ENCODE assay signal across 50 mouse cellular contexts in the genomic region with DNA sequence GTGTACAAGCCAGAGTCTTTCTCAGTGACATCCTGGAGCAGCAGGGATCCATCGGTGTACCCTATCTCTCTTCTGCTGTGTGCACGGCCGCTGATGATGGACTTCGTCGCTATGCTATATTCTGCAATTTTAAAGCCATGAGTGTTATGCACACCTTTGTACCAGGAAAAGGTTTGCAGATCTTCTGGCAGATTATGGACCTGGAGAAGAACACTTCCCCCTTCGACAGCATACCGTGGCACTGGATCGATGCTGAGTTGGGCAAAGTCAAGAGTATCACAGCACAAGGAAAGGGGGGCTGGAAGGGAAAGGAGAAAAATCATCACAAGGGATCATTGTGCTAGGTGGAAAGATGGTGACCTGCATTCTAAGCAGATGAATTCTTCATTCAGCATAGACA. TPM values are rescaled to one million over a fixed set of nuclear protein-coding genes. Genes with fewer than 3 reads are reported as not detected.
"Had no signal": no experiment of that assay in that cellular context is flagged by ENCODE, and none has a peak within 500 bp of the region (broad histone marks: within the 10 kb centered on the region; RNA-seq: fewer than 3 reads in every experiment).

No protein-coding gene starts in this region.

- ATAC-seq: hindbrain, embryonic 16.5 days; hindbrain, postnatal 0 days; inflammation-experienced regulatory T-cells, adult 6 months had no signal

- H3K27ac ChIP-seq: heart, embryonic 10.5 days; heart, embryonic 13.5 days; heart, embryonic 15.5 days; hindbrain, embryonic 10.5 days; hindbrain, embryonic 12.5 days; hindbrain, embryonic 13.5 days; hindbrain, embryonic 14.5 days; hindbrain, embryonic 15.5 days; hindbrain, postnatal 0 days; kidney, embryonic 15.5 days; kidney, postnatal 0 days; layer of hippocampus, adult 2 months; left cerebral cortex, adult 2 months had no signal

- H3K9me3 ChIP-seq: heart, embryonic 10.5 days; heart, embryonic 12.5 days; heart, embryonic 13.5 days; heart, embryonic 15.5 days; hindbrain, embryonic 12.5 days; hindbrain, embryonic 15.5 days; kidney, embryonic 15.5 days had no signal

- DNase-seq: heart, postnatal 10 days; heart, postnatal 14 days; heart, postnatal 36 days; heart, postnatal 4 days; kidney, adult 11 months; kidney, adult 18-20 months; kidney, adult 2 months; kidney, adult 8-10 months; kidney, adult 9 months; kidney, postnatal 10 days; kidney, postnatal 14 days; kidney, postnatal 25 days; kidney, postnatal 36 days; kidney, postnatal 4 days; layer of hippocampus, adult 9-11 months; layer of hippocampus, postnatal 36 days had no signal

- H3K9ac ChIP-seq: heart, embryonic 12.5 days; heart, embryonic 13.5 days; heart, embryonic 15.5 days; hindbrain, embryonic 12.5 days; hindbrain, embryonic 13.5 days; hindbrain, embryonic 14.5 days; hindbrain, embryonic 15.5 days; kidney, embryonic 15.5 days had no signal

- H3K4me3 ChIP-seq: heart, embryonic 10.5 days; heart, embryonic 12.5 days; heart, embryonic 13.5 days; heart, embryonic 15.5 days; hindbrain, embryonic 10.5 days; hindbrain, embryonic 12.5 days; hindbrain, embryonic 13.5 days; hindbrain, embryonic 15.5 days; kidney, embryonic 15.5 days; layer of hippocampus, adult 2 months; left cerebral cortex, adult 2 months had no signal

- H3K27me3 ChIP-seq: heart, embryonic 12.5 days; heart, embryonic 13.5 days; heart, embryonic 15.5 days; hindbrain, embryonic 12.5 days; hindbrain, embryonic 13.5 days; hindbrain, embryonic 15.5 days; kidney, embryonic 15.5 days had no signal

- H3K4me2 ChIP-seq: heart, embryonic 11.5 days; heart, embryonic 12.5 days; heart, embryonic 13.5 days; heart, embryonic 15.5 days; hindbrain, embryonic 12.5 days; hindbrain, embryonic 13.5 days; hindbrain, embryonic 14.5 days; hindbrain, embryonic 15.5 days; kidney, embryonic 15.5 days had no signal

- H3K36me3 ChIP-seq: heart, embryonic 10.5 days; heart, embryonic 12.5 days; heart, embryonic 13.5 days; heart, embryonic 15.5 days; hindbrain, embryonic 10.5 days; hindbrain, embryonic 12.5 days; hindbrain, embryonic 13.5 days; hindbrain, embryonic 15.5 days; kidney, embryonic 15.5 days had no signal

- H3K4me1 ChIP-seq: heart, embryonic 10.5 days; heart, embryonic 12.5 days; heart, embryonic 13.5 days; heart, embryonic 15.5 days; hindbrain, embryonic 10.5 days; hindbrain, embryonic 12.5 days; hindbrain, embryonic 13.5 days; hindbrain, embryonic 15.5 days; kidney, embryonic 15.5 days had no signal

RNA-seq across cellular contexts. Expression of a gene that starts 7.4 kb away (rescaled TPM):
- total RNA-seq: heart, postnatal 10 days; heart, postnatal 14 days; heart, postnatal 25 days; heart, postnatal 36 days; heart, postnatal 4 days; hematopoietic stem cell, adult 5-6 weeks; hindbrain, postnatal 0 days; layer of hippocampus, adult 18-20 months; layer of hippocampus, adult 2 months; layer of hippocampus, adult 8-10 months; layer of hippocampus, postnatal 10 days; layer of hippocampus, postnatal 14 days; layer of hippocampus, postnatal 25 days; layer of hippocampus, postnatal 36 days; left cerebral cortex, adult 18-20 months; left cerebral cortex, adult 2 months; left cerebral cortex, adult 8-10 months had no signal
- polyA plus RNA-seq: heart, embryonic 10.5 days; heart, embryonic 12.5 days; heart, embryonic 14.5 days; heart, embryonic 16.5 days; heart, postnatal 0 days; hindbrain, embryonic 10.5 days; hindbrain, embryonic 11.5 days; hindbrain, embryonic 12.5 days; hindbrain, embryonic 13.5 days; hindbrain, embryonic 14.5 days; hindbrain, embryonic 15.5 days; hindbrain, embryonic 16.5 days; hindbrain, postnatal 0 days; inflammation-experienced regulatory T-cells, adult 6 months; kidney, adult 2 months; kidney, embryonic 14.5 days; kidney, embryonic 15.5 days; kidney, embryonic 16.5 days; kidney, postnatal 0 days; large intestine, adult 2 months had no signal

RNA-seq across cellular contexts. Expression of a gene that starts 40.7 kb away (rescaled TPM):
- total RNA-seq: heart, postnatal 10 days; heart, postnatal 14 days; heart, postnatal 25 days; heart, postnatal 36 days; heart, postnatal 4 days; hematopoietic stem cell, adult 5-6 weeks; hindbrain, postnatal 0 days; layer of hippocampus, adult 18-20 months; layer of hippocampus, adult 2 months; layer of hippocampus, adult 8-10 months; layer of hippocampus, postnatal 10 days; layer of hippocampus, postnatal 14 days; layer of hippocampus, postnatal 25 days; layer of hippocampus, postnatal 36 days; left cerebral cortex, adult 18-20 months; left cerebral cortex, adult 2 months; left cerebral cortex, adult 8-10 months had no signal
- polyA plus RNA-seq: heart, embryonic 10.5 days; heart, embryonic 11.5 days; heart, embryonic 12.5 days; heart, embryonic 13.5 days; heart, embryonic 14.5 days; heart, embryonic 15.5 days; heart, embryonic 16.5 days; heart, postnatal 0 days; hindbrain, embryonic 10.5 days; hindbrain, embryonic 11.5 days; hindbrain, embryonic 12.5 days; hindbrain, embryonic 13.5 days; hindbrain, embryonic 14.5 days; hindbrain, embryonic 15.5 days; hindbrain, embryonic 16.5 days; hindbrain, postnatal 0 days; inflammation-experienced regulatory T-cells, adult 6 months; intestine, embryonic 14.5 days; kidney, adult 2 months; kidney, embryonic 14.5 days; kidney, embryonic 15.5 days; kidney, embryonic 16.5 days; kidney, postnatal 0 days had no signal

RNA-seq across cellular contexts. Expression of a gene that starts 42.4 kb away (rescaled TPM):
- total RNA-seq: heart, postnatal 10 days; heart, postnatal 14 days; heart, postnatal 25 days; heart, postnatal 36 days; heart, postnatal 4 days; hematopoietic stem cell, adult 5-6 weeks; hindbrain, postnatal 0 days; layer of hippocampus, adult 18-20 months; layer of hippocampus, adult 2 months; layer of hippocampus, adult 8-10 months; layer of hippocampus, postnatal 10 days; layer of hippocampus, postnatal 14 days; layer of hippocampus, postnatal 25 days; layer of hippocampus, postnatal 36 days; left cerebral cortex, adult 18-20 months; left cerebral cortex, adult 2 months; left cerebral cortex, adult 8-10 months had no signal
- polyA plus RNA-seq: heart, embryonic 10.5 days; heart, embryonic 11.5 days; heart, embryonic 12.5 days; heart, embryonic 13.5 days; heart, embryonic 14.5 days; heart, embryonic 15.5 days; heart, embryonic 16.5 days; heart, postnatal 0 days; hindbrain, embryonic 10.5 days; hindbrain, embryonic 11.5 days; hindbrain, embryonic 12.5 days; hindbrain, embryonic 13.5 days; hindbrain, embryonic 14.5 days; hindbrain, embryonic 15.5 days; hindbrain, embryonic 16.5 days; hindbrain, postnatal 0 days; inflammation-experienced regulatory T-cells, adult 6 months; intestine, embryonic 14.5 days; kidney, adult 2 months; kidney, embryonic 14.5 days; kidney, embryonic 15.5 days; kidney, embryonic 16.5 days; kidney, postnatal 0 days; large intestine, adult 2 months had no signal
